Mouse (Mus musculus) limb, embryonic 11.5 days (tissue): ENCODE measurements at regions not wholly inside any gene's neighbourhood (a gene's known extent, or its start where the extent isn't known, plus 50 kb on each side); places are given as distances from the start of the nearest gene placed in this dataset.

ENCODE experiments used
- ATAC-seq: fragments of 200-750 bp; cut with Nextera tagmentation; 2 replicates; pipeline ENCODE4 v1.8.0; 2017; ENCODE audit warnings: low read depth; ENCODE audit not compliant: insufficient number of reproducible peaks, low FRiP score, low TSS enrichment
- DNase-seq: peaks from one replicate; pipeline ENCODE4 v3.0.0-alpha.2; 2015; ENCODE audit warnings: low spot score
- H3K27ac ChIP-seq: fragments of 300-500 bp; sonication (generic); replicated peaks from 2 replicates; pipeline ENCODE4 v1.5.1; 2014; ENCODE audit warnings: low read depth, mild to moderate bottlenecking, low read length
- H3K27me3 ChIP-seq: fragments of 300-500 bp; sonication (generic); 2 replicates; pipeline ENCODE4 v1.6.1; 2014; ENCODE audit warnings: mild to moderate bottlenecking, low read length, mixed read lengths; ENCODE audit not compliant: control insufficient read depth, insufficient read depth
- H3K36me3 ChIP-seq: fragments of 300-500 bp; sonication (generic); 2 replicates; pipeline ENCODE4 v1.6.1; 2014; ENCODE audit warnings: mild to moderate bottlenecking, low read length, moderate library complexity, mixed read lengths; ENCODE audit not compliant: control insufficient read depth, insufficient read depth
- H3K4me1 ChIP-seq: fragments of 300-500 bp; sonication (generic); 2 replicates; pipeline ENCODE4 v1.6.1; 2014; ENCODE audit warnings: low read length, mixed read lengths; ENCODE audit not compliant: control insufficient read depth, insufficient read depth
- H3K4me2 ChIP-seq: fragments of 300-500 bp; sonication (generic); 2 replicates; pipeline ENCODE4 v1.6.1; 2014; ENCODE audit warnings: low read depth, mild to moderate bottlenecking, moderate library complexity; ENCODE audit not compliant: severe bottlenecking
- H3K4me3 ChIP-seq: fragments of 300-500 bp; sonication (generic); 2 replicates; pipeline ENCODE4 v1.5.1; 2014; ENCODE audit warnings: low read depth, low read length
- H3K9ac ChIP-seq: fragments of 300-500 bp; sonication (generic); 2 replicates; pipeline ENCODE4 v1.6.1; 2014; ENCODE audit warnings: mild to moderate bottlenecking, low read length
- H3K9me3 ChIP-seq: fragments of 300-500 bp; sonication (generic); 2 replicates; pipeline ENCODE4 v1.6.1; 2016; ENCODE audit warnings: low read length; ENCODE audit not compliant: control insufficient read depth
- WGBS: fragments of 180-500 bp; shearing (Covaris S2); extraction: QIAGEN DNeasy Blood & Tissue Kit; methylation state at CpG from one replicate; pipeline ENCODE4 v1.1.7; 2014; 5-methylcytosine and 5-hydroxymethylcytosine counted together

DNA sequence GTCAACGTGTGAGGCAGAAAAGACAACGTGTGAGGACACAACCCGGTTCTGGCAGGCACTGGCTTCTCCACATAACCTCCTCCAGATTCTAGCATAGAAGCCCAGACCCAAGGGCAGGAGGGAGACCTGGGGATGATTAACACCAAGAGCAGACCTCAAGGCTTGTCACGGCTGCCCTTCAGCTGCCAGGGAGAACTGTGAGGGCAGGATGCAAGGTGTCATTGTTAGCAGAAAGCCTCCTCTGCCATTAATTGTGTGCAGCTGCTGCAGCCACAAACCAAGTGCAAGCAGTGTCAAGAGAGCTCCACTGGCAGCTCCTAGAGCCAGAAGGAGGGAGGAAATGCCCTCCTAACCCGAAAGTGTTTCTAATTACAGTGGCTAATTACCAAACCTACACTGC lies 211.6 kb upstream of the Rgma start:
- ATAC-seq: 0 out of 2 replicates have a peak, but pooled peaks have one; percentile 54
- H3K27me3 ChIP-seq: no peaks in the 10 kb centered on the region
- 0 out of 2 replicates have a peak overlapping the region, but pooled peaks have one; percentile 18 for H3K27ac ChIP-seq
- peak; percentile 77 for DNase-seq
- peaks cover 17% of the 10 kb centered on the region for H3K4me1 ChIP-seq
- H3K9me3 ChIP-seq: no peaks in the 10 kb centered on the region
- 26% methylated on average over 5 of the region's 5 CpGs for WGBS
- H3K4me3 ChIP-seq: no peak overlapping the region
- H3K9ac ChIP-seq: no peak overlapping the region
- no peaks in the 10 kb centered on the region for H3K36me3 ChIP-seq
- H3K4me2 ChIP-seq: no peak overlapping the region

DNA sequence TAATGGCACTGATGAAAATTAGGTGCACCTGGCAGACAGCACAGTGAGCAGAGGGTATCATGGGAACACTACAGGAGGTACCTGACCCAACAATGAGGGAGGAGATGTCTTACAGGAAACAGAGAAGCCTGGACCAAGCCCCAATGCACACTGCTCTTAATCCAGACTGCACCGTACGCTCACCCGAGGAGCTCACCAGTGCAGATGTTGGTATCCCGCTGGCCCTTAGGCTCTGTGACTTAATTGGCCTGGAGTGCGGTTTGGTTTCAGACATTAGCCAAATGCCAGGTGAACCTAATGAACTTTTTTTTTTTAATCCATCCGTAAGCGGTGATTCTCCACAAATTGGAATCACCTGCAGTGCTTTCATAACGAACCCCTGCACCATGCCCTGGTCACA lies 209.8 kb upstream of the Rgma start:
- DNase-seq: peak; percentile 55
- 18% methylated on average over 8 of the region's 8 CpGs for WGBS
- H3K9me3 ChIP-seq: no peaks in the 10 kb centered on the region
- H3K27ac ChIP-seq: no peak overlapping the region
- ATAC-seq: no peak
- no peaks in the 10 kb centered on the region for H3K36me3 ChIP-seq
- H3K4me3 ChIP-seq: no peak overlapping the region
- H3K4me2 ChIP-seq: no peak overlapping the region
- no peak overlapping the region for H3K9ac ChIP-seq
- H3K4me1 ChIP-seq: peaks cover 17% of the 10 kb centered on the region
- H3K27me3 ChIP-seq: no peaks in the 10 kb centered on the region

DNA sequence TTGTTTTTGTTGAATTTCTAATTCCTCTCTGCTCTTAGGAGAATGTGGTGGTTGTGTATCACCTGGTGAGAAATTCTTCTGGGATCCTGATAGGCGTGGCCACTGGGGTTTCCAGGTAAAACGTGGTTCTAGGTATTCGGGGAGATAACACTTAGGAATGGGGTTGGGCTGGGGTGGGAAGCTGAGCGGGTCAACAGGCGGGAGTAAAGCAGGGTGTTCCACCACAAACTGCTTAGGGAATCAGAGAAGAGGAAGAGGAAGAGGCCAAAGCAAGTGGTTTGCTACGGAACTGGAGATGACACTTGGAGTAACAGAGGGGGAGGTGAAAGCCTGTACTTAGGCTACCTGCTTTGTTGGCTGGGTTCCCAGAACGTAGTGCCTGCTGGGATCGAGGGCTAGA lies 205.9 kb upstream of the Rgma start:
- H3K36me3 ChIP-seq: no peaks in the 10 kb centered on the region
- peaks cover 4% of the 10 kb centered on the region for H3K4me1 ChIP-seq
- no peaks in the 10 kb centered on the region for H3K27me3 ChIP-seq
- no peak for ATAC-seq
- H3K9ac ChIP-seq: no peak overlapping the region
- no peak for DNase-seq
- H3K4me3 ChIP-seq: no peak overlapping the region
- H3K27ac ChIP-seq: no peak overlapping the region
- H3K9me3 ChIP-seq: no peaks in the 10 kb centered on the region; the same call in 1 of the 2 replicates
- 80% methylated on average over 8 of the region's 8 CpGs for WGBS
- no peak overlapping the region for H3K4me2 ChIP-seq

DNA sequence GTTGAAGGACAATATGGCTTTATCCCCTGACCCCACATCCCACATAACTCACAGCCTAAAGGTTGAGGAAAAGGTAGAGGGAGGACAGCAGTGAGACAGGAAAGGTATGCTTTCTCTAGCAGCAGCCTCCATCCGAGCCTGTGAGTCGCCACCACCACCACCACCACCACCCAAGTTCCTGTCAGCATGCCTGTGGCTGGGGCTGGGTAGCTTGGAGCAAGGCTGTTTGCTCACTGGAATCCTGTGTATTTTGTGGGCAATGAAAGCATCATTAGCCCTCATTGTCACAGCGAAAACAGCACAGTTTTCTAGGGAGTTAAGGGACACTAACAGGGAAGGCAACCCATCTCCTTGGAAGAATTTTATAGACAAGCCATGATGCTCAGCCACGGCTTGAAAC lies 202.7 kb upstream of the Rgma start:
- H3K27me3 ChIP-seq: no peaks in the 10 kb centered on the region
- no peak overlapping the region for H3K4me3 ChIP-seq
- DNase-seq (no peak), ATAC-seq (no peak)
- H3K9me3 ChIP-seq: no peaks in the 10 kb centered on the region; the same call in 1 of the 2 replicates
- no peaks in the 10 kb centered on the region for H3K36me3 ChIP-seq
- 84% methylated on average over 4 of the region's 4 CpGs for WGBS
- no peak overlapping the region for H3K4me2 ChIP-seq
- H3K9ac ChIP-seq: no peak overlapping the region
- H3K27ac ChIP-seq: no peak overlapping the region
- no peaks in the 10 kb centered on the region for H3K4me1 ChIP-seq

DNA sequence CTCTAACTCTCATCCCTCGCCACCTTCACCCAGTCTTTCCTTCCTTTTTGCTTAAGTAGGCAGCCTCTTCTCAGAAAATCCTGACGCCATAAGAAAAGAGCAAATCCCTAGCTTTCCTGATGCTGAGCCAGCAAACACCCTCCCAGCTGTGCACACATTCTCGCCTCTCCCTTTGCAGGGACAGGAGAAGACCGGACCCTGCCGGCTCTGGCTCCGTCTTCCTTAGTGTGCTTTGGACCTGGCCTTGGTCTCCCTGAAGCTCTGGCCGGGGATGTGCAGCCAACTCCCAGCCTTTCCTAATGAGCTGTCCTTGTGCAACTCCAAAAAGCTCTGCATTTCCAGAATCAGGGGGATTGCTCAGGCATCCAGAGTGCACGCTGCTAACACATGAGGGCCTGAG lies 191.5 kb upstream of the Rgma start:
- Histone ChIP-seq H3K4me3 (no peak overlapping the region), H3K27ac (no peak overlapping the region), H3K9me3 (no peaks in the 10 kb centered on the region; the same call in 1 of the 2 replicates), H3K27me3 (no peaks in the 10 kb centered on the region), H3K9ac (no peak overlapping the region), H3K4me1 (no peaks in the 10 kb centered on the region), H3K4me2 (no peak overlapping the region), H3K36me3 (no peaks in the 10 kb centered on the region)
- ATAC-seq (no peak), DNase-seq (no peak)
- 88% methylated on average over 8 of the region's 8 CpGs for WGBS

DNA sequence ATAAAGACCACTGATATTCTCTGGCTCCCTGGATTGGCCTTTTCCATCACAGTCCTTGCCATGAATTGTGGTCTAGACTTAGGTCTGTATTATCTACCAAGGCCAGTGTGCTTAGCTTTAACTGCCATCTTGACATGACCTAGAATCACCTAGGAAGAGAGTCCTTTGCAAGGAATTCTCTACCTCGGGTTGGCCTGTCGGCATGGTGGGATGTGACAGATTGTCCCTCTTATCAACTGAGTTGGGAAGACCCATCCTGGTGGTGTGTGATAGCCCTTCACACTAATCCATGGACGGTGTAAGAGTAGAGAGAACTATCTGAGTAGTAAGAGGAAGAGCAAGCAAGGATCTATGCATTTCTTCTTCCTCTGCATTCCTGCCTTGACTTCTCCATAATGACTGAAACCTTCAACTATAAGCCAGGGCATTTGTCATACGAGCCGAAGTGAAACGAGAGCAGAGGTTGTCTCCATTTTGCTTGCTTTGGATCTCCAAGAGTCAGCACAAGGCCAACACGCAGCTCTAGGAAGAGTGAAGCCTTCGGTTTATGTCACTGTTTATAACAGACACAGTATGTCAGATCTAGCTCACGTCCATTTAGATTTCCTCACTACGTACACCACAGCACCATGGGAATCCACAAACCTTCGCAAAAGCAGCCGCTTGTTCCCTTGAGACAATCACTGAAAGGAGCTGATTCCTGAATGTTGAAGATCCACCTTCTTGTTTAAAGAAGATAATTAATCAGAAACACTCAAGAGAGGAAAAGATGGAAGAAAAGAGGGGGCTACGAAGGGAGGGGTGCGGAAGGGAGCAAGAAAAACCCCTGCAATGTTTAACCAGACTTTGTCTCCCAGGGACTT lies 190.9 kb upstream of the Rgma start:
- no peak overlapping the region for H3K4me3 ChIP-seq
- H3K36me3 ChIP-seq: no peaks in the 10 kb centered on the region
- WGBS: 94% methylated on average over 14 of the region's 14 CpGs
- no peaks in the 10 kb centered on the region for H3K4me1 ChIP-seq
- H3K9me3 ChIP-seq: no peaks in the 10 kb centered on the region; the same call in 1 of the 2 replicates
- DNase-seq (no peak), ATAC-seq (no peak)
- H3K9ac ChIP-seq: no peak overlapping the region
- no peaks in the 10 kb centered on the region for H3K27me3 ChIP-seq
- no peak overlapping the region for H3K27ac ChIP-seq
- no peak overlapping the region for H3K4me2 ChIP-seq

DNA sequence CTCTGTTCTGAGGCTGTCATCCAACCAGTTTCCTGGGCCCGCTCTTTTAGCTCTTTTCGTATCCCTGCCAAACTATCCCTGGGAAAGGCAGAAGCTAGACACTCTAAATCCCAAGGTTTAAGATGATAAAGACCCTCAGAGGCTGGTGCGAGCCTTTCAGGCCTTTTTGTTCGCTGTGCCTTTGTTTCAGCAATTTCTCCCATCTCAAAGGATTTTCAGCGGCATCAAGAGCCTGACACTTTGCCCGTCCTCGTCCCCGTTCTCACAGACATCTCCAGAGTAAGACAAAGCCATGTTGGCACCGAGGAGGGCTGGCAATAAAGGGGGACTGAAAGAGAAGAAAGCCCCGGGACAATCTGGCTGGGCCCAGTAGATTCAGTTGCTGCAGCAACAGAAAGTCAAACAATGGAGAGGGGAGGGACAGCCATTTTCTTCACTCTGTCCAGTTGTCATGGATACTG lies 190.2 kb upstream of the Rgma start:
- H3K36me3 ChIP-seq: no peaks in the 10 kb centered on the region
- DNase-seq: no peak
- no peaks in the 10 kb centered on the region for H3K4me1 ChIP-seq
- no peak overlapping the region for H3K9ac ChIP-seq
- no peak overlapping the region for H3K4me2 ChIP-seq
- no peak overlapping the region for H3K27ac ChIP-seq
- WGBS: 84% methylated on average over 10 of the region's 10 CpGs
- H3K27me3 ChIP-seq: no peaks in the 10 kb centered on the region
- H3K9me3 ChIP-seq: no peaks in the 10 kb centered on the region; the same call in 1 of the 2 replicates
- no peak overlapping the region for H3K4me3 ChIP-seq
- ATAC-seq: no peak

DNA sequence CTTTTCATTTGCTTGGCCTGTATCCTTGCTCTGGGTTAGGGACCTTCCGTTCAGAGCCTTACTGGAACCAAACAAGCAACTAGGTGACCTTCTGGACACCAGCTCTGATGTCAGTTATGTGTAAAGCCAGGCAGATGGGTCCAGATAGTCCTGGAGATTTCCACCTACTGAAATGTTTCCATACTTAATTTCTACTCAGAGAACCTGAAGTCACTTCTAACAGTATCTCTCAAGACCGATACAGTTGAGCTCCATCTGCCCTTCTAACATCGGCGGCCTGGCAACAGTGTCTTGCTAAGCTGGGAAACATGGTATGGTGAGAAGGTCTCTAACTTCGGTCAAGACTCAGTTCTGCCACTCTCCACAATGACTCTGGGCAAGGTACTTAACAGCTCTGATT lies 189.7 kb upstream of the Rgma start:
- ATAC-seq (no peak), DNase-seq (no peak)
- no peaks in the 10 kb centered on the region for H3K36me3 ChIP-seq

More for the DNA sequence above, 189.7 kb upstream of the Rgma start:
- no peaks in the 10 kb centered on the region for H3K27me3 ChIP-seq
- H3K4me1 ChIP-seq: no peaks in the 10 kb centered on the region
- H3K4me2 ChIP-seq: no peak overlapping the region
- H3K9me3 ChIP-seq: no peaks in the 10 kb centered on the region; the same call in 1 of the 2 replicates
- no peak overlapping the region for H3K27ac ChIP-seq
- H3K9ac ChIP-seq: no peak overlapping the region
- WGBS: 91% methylated on average over 5 of the region's 5 CpGs
- H3K4me3 ChIP-seq: no peak overlapping the region
